Mouse (Mus musculus): ENCODE data around the gene Doc2g.

DNA sequence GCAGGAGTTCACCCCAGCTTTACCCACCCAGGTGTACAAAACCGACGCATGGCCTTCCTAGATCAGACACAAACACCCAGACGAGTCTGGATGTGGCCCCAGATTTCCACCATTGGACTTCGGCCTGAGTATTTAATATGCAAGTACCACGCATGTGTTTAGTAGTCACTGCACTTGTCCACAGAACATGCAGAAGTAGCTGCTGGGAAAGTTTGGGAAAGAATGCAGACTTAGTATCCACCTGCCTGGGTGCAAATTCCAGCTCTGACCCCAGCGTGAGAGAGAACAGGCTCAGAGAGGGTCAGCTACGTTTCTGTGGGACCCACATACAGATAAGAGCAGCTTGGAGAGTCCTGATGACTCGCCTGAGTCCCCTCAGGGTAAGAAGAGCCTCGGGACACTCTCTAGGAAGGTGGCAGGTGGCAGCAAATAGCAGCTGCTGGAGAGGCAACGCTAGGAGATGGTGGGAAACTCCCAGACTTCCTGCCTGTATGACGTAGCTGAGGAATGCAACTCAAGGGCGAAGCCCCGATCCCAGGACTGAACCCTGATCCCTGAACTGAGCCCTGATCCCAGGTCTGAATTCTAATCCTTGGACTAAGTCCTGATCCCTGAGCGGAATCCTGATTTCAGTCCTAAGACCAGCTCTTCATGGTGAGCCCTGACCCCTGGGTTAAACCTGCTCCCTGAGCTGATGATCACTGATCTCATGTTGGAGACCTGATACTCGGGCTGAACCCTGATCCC lies 53.0 kb downstream of the Doc2g start:
- no peak for TF ChIP-seq POLR2A (IDR thresholded peaks at IDR 0.05; ENCODE audit: borderline replicate concordance, insufficient read depth, low read length)
- TF ChIP-seq CTCF (IDR thresholded peaks at IDR 0.05; ENCODE audit: borderline replicate concordance, insufficient read depth, low read depth, low read length): no peak
